Mouse (Mus musculus): ENCODE data around the gene Tle2. TPM values are rescaled to one million over a fixed set of nuclear protein-coding genes. Genes with fewer than 3 reads are reported as not detected.

The Tle2 gene
- polyA plus RNA-seq, 1 experiment from 2014 or later, result 29.7 TPM

DNA sequence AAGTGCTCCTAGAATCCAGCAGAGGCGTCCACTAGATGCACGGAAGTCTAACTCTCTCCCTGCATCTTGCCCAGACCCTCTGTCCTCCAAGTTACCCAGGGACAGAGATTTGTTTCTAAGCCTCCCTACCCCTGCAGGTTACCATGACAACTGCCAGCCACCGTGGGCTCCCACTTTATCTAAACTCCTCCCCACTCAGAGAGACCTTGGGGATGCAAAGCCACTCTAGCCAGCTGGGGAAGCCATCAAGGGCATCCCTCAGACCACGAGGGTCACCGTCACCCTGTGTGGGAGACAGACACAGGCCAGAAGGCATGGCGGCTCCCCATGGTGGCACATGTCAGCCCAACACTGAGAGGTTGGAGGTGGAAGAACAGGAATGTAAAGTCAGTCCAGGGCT lies 9.0 kb downstream of the Tle2 start:
- no peak for ATAC-seq (ENCODE audit: low FRiP score)
- Histone ChIP-seq H3K4me1 (replicated peaks; ENCODE audit: control insufficient read depth, insufficient read depth, low read length) (0 out of 2 replicates have a peak, but pooled peaks cover 7% of the 10 kb centered on the region), H3K27ac (no peak overlapping the region), H3K9ac (no peak overlapping the region), H3K9me3 (ENCODE audit: control insufficient read depth, low read length) (0 out of 2 replicates have a peak, but pooled peaks cover 7% of the 10 kb centered on the region), H3K4me2 (replicated peaks) (no peak overlapping the region), H3K4me3 (replicated peaks; ENCODE audit: low read length) (no peak overlapping the region), H3K27me3 (ENCODE audit: control insufficient read depth, insufficient read depth, low read length) (peaks cover 75% of the 10 kb centered on the region), H3K36me3 (replicated peaks; ENCODE audit: control insufficient read depth, insufficient read depth) (no peaks in the 10 kb centered on the region; the same call in 1 of the 2 replicates)
- no peak for DNase-seq (ENCODE audit: low spot score)
- WGBS, result 36% methylated on average over 6 of the region's 6 CpGs

DNA sequence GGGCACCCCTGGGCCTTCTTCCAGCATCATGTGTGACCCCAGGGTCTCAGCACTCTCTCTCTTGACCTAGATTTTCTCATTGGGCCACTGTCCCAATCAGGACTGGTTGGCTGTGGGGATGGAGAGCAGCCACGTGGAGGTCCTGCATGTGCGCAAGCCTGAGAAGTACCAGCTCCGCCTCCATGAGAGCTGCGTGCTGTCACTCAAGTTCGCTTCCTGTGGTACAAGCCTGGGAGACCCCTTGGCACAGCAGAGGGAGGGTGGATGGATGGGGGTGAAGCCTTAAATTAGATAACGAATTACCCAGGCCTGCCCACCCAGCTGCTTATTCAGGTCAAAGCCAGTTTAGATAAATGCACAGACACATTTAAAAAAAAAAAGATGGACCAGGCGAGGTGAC lies 14.4 kb downstream of the Tle2 start:
- ATAC-seq (ENCODE audit: low FRiP score) (no peak), DNase-seq (ENCODE audit: low spot score) (no peak)
- no peak overlapping the region for H3K27ac ChIP-seq
- 65% methylated on average over 7 of the region's 7 CpGs for WGBS
- no peak overlapping the region for H3K4me3 ChIP-seq (replicated peaks; ENCODE audit: low read length)
- H3K4me1 ChIP-seq (replicated peaks; ENCODE audit: control insufficient read depth, insufficient read depth, low read length), result no peaks in the 10 kb centered on the region
- peaks cover 74% of the 10 kb centered on the region for H3K27me3 ChIP-seq (ENCODE audit: control insufficient read depth, insufficient read depth, low read length)
- 0 out of 2 replicates have a peak, but pooled peaks cover 7% of the 10 kb centered on the region for H3K9me3 ChIP-seq (ENCODE audit: control insufficient read depth, low read length)
- no peaks in the 10 kb centered on the region; the same call in 1 of the 2 replicates for H3K36me3 ChIP-seq (replicated peaks; ENCODE audit: control insufficient read depth, insufficient read depth)
- no peak overlapping the region for H3K9ac ChIP-seq
- H3K4me2 ChIP-seq (replicated peaks), result no peak overlapping the region

DNA sequence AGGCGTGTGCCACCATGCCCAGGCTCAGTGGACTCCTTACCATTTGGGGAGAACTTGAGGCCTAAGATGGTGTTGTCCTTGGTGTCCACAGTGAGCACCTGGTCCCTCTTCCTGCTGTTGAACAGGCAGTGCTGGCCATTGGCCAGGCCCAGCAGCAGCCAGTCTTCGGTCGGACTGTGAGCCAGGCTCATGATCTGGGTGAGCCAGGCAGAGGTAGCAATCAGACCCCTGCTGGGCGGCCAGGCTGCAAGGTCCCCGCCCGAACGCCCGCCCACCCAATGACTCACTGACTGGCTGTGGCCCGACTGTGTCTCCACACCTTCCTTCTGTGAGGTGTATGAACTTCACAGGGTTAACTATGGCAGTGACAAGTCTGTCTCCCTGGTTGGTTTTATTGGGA lies 17.5 kb downstream of the Tle2 start:
- 62% methylated on average over 9 of the region's 9 CpGs for WGBS
- no peak overlapping the region for H3K9ac ChIP-seq
- peaks cover 74% of the 10 kb centered on the region for H3K27me3 ChIP-seq (ENCODE audit: control insufficient read depth, insufficient read depth, low read length)
- ATAC-seq (ENCODE audit: low FRiP score), result no peak
- H3K4me3 ChIP-seq (replicated peaks; ENCODE audit: low read length), result no peak overlapping the region
- peaks cover 16% of the 10 kb centered on the region for H3K4me1 ChIP-seq (replicated peaks; ENCODE audit: control insufficient read depth, insufficient read depth, low read length)
- DNase-seq (ENCODE audit: low spot score), result no peak
- H3K36me3 ChIP-seq (replicated peaks; ENCODE audit: control insufficient read depth, insufficient read depth), result no peaks in the 10 kb centered on the region; the same call in 1 of the 2 replicates
- no peak overlapping the region for H3K27ac ChIP-seq
- H3K4me2 ChIP-seq (replicated peaks), result no peak overlapping the region
- no peaks in the 10 kb centered on the region for H3K9me3 ChIP-seq (ENCODE audit: control insufficient read depth, low read length)

DNA sequence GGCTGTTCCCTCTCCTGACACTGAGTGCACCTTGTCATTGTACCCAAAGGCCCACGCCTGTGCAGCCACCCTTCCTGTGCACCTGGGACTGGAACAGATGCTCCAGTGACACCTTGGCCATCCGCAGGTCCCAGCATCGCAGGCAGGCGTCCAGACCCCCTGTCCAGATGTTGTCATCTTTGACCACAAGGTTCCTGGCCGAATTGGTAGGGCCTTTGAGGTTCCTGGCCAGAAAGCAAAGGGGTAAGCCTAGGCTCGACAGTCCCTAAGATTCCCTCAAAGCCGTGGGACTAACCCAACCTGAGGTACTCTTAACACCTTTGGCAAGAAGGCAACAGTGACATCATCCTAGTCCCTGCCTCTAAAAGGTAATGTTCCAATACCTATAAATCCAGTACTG lies 18.3 kb downstream of the Tle2 start:
- Histone ChIP-seq H3K9me3 (ENCODE audit: control insufficient read depth, low read length) (no peaks in the 10 kb centered on the region), H3K4me2 (replicated peaks) (no peak overlapping the region), H3K27ac (no peak overlapping the region), H3K4me1 (replicated peaks; ENCODE audit: control insufficient read depth, insufficient read depth, low read length) (peaks cover 24% of the 10 kb centered on the region), H3K9ac (no peak overlapping the region), H3K36me3 (replicated peaks; ENCODE audit: control insufficient read depth, insufficient read depth) (no peaks in the 10 kb centered on the region), H3K4me3 (replicated peaks; ENCODE audit: low read length) (no peak overlapping the region), H3K27me3 (ENCODE audit: control insufficient read depth, insufficient read depth, low read length) (peaks cover 66% of the 10 kb centered on the region)
- DNase-seq (ENCODE audit: low spot score) (no peak), ATAC-seq (ENCODE audit: low FRiP score) (no peak)
- WGBS, result 84% methylated on average over 7 of the region's 7 CpGs

DNA sequence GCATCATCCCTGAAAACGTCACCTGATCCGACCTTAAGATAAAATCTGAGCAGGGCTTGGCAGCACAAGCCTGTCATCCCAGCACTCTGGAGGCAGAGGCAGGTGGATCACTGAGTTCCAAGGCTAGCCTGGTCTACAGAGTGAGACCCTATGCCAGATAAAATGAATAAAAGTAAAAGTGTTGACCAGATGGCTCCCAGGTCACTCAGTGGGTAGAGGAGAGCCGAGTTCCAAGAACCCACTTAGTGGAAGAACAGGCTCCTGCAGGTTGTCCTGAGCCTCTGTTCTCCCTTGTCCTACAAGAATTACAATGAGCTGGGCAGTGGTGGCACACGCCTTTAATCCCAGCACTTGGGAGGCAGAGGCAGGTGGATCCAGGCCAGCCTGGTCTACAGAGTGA lies 18.9 kb downstream of the Tle2 start:
- no peaks in the 10 kb centered on the region for H3K36me3 ChIP-seq (replicated peaks; ENCODE audit: control insufficient read depth, insufficient read depth)
- no peak overlapping the region for H3K9ac ChIP-seq
- peaks cover 63% of the 10 kb centered on the region for H3K27me3 ChIP-seq (ENCODE audit: control insufficient read depth, insufficient read depth, low read length)
- no peak overlapping the region for H3K4me3 ChIP-seq (replicated peaks; ENCODE audit: low read length)
- DNase-seq (ENCODE audit: low spot score) (no peak), ATAC-seq (ENCODE audit: low FRiP score) (no peak)
- WGBS, result 76% methylated on average over 4 of the region's 4 CpGs
- no peak overlapping the region for H3K4me2 ChIP-seq (replicated peaks)
- H3K27ac ChIP-seq, result no peak overlapping the region
- H3K4me1 ChIP-seq (replicated peaks; ENCODE audit: control insufficient read depth, insufficient read depth, low read length), result peaks cover 26% of the 10 kb centered on the region
- no peaks in the 10 kb centered on the region for H3K9me3 ChIP-seq (ENCODE audit: control insufficient read depth, low read length)

DNA sequence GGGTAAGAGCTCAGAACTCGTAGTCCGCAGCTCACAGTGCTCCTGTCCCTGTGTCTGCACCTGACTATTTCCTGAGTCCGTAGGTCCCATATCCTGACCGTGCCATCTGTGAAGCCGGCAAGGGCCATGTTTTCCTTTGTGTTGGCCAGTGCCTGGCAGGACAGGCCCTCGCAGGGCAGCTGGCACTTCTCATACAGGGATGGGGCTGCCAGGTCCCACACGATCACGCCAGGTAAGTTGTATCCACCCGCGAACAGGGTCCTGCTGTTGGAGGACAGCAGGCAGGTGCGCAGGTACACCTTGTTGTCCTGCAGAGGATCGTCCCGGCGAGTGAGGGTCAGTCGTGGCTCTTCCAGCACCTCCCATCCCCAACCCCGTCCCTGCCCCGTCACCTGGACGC lies 19.6 kb downstream of the Tle2 start:
- no peak overlapping the region for H3K27ac ChIP-seq
- DNase-seq (ENCODE audit: low spot score) (no peak), ATAC-seq (ENCODE audit: low FRiP score) (no peak)
- no peak overlapping the region for H3K9ac ChIP-seq
- WGBS, result 82% methylated on average over 18 of the region's 18 CpGs
- H3K27me3 ChIP-seq (ENCODE audit: control insufficient read depth, insufficient read depth, low read length), result peaks cover 59% of the 10 kb centered on the region
- no peak overlapping the region for H3K4me2 ChIP-seq (replicated peaks)
- H3K4me1 ChIP-seq (replicated peaks; ENCODE audit: control insufficient read depth, insufficient read depth, low read length), result peaks cover 26% of the 10 kb centered on the region
- no peaks in the 10 kb centered on the region for H3K36me3 ChIP-seq (replicated peaks; ENCODE audit: control insufficient read depth, insufficient read depth)
- no peaks in the 10 kb centered on the region for H3K9me3 ChIP-seq (ENCODE audit: control insufficient read depth, low read length)
- no peak overlapping the region for H3K4me3 ChIP-seq (replicated peaks; ENCODE audit: low read length)

DNA sequence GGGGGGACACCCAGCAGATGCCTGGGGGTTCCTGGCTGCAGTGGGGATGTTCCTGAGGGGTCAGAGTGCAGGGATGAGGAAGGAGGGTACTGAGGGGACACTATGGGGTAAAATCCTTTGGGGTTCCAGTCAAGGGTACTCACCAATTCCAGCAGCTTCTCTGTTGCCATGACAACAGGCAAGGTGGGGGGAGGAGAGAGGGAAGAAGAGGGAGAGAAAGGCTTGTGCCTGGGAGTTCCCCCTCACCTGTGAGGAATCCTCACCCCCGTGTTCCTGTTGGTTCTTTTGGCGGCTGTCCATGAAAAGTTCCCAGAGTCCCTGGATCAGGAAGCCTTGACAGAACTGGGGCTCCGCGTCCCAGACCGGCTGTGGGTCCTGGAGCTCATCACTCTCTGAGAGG lies 21.2 kb downstream of the Tle2 start:
- Histone ChIP-seq H3K9me3 (ENCODE audit: control insufficient read depth, low read length) (no peaks in the 10 kb centered on the region), H3K4me1 (replicated peaks; ENCODE audit: control insufficient read depth, insufficient read depth, low read length) (peaks cover 27% of the 10 kb centered on the region), H3K4me2 (replicated peaks) (no peak overlapping the region), H3K4me3 (replicated peaks; ENCODE audit: low read length) (no peak overlapping the region), H3K27me3 (ENCODE audit: control insufficient read depth, insufficient read depth, low read length) (peaks cover 52% of the 10 kb centered on the region), H3K36me3 (replicated peaks; ENCODE audit: control insufficient read depth, insufficient read depth) (no peaks in the 10 kb centered on the region), H3K27ac (no peak overlapping the region), H3K9ac (no peak overlapping the region)
- ATAC-seq (ENCODE audit: low FRiP score) (no peak), DNase-seq (ENCODE audit: low spot score) (no peak)
- 38% methylated on average over 5 of the region's 5 CpGs for WGBS

DNA sequence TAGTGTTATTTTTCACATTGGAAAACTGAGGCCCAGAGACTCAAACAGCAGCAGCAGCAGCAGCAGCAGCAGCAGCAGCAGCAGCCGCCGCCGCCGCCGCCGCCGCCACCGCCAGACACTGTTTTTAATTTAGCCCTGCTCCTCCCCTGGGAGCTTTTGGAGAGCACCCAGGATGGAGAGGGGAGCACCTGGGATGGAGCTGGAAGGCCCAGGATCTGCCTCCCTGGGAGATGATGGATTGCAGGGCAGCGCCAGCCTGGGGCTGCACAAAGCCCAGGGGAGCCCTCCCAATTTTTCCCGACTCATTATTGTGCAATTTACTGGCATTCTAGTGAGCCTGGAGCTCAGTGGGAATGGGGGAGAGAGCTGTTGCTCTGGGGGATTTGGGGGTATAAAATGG lies 22.2 kb downstream of the Tle2 start:
- H3K9me3 ChIP-seq (ENCODE audit: control insufficient read depth, low read length), result no peaks in the 10 kb centered on the region
- peak overlapping the region; percentile 9; the same call in 1 of the 2 replicates for H3K9ac ChIP-seq
- H3K36me3 ChIP-seq (replicated peaks; ENCODE audit: control insufficient read depth, insufficient read depth), result no peaks in the 10 kb centered on the region
- H3K4me1 ChIP-seq (replicated peaks; ENCODE audit: control insufficient read depth, insufficient read depth, low read length), result peaks cover 30% of the 10 kb centered on the region
- ATAC-seq (ENCODE audit: low FRiP score) (no peak), DNase-seq (ENCODE audit: low spot score) (peak; percentile 52)
- no peak overlapping the region for H3K27ac ChIP-seq
- no peak overlapping the region for H3K4me3 ChIP-seq (replicated peaks; ENCODE audit: low read length)
- WGBS, result under 1% methylated on average over 10 of the region's 10 CpGs
- H3K27me3 ChIP-seq (ENCODE audit: control insufficient read depth, insufficient read depth, low read length), result peaks cover 47% of the 10 kb centered on the region
- peak overlapping the region; percentile 41 for H3K4me2 ChIP-seq (replicated peaks)

DNA sequence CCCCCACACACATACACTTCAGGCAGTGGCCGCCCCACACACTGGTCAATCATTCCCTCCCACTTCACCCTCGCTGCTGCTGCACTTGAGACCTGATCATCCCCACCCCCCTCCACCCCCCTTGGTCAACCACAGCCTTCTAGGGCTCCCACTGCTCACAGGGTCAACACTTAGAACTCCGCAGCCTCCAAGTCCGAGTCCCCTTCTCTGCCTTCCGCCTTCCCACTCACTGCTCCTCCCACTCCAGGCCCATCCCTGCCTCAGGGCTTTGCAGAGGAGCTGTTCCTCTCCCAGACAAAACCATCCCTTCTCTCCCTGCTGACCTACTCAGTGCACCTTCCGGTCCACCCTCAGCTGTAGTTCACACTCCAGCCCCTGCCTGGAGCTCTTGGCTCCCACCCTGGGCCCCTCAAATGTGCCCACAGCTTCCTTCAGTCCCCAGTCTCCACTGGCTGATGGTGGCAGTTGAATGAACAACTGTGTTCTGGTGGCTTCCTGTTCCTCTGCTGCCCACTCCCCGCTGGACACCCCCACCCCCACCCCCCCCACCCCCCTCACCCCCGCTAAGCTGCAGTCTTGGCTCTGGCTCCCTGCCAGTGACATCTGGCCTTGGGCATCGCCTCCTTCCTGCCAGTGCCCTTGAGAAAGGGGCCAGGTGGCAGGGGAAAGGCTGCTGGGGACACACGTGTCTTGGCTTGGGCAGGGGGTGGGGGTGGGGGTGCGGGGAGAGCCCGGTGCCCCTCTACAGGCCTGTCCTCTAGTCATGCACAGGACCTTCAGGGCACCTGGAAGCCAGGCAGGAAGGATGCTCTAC lies 23.0 kb downstream of the Tle2 start:
- DNase-seq (ENCODE audit: low spot score) (no peak), ATAC-seq (ENCODE audit: low FRiP score) (0 out of 2 replicates have a peak, but pooled peaks have one; percentile 5)
- peak overlapping the region; percentile 41 for H3K4me2 ChIP-seq (replicated peaks)
- no peaks in the 10 kb centered on the region for H3K36me3 ChIP-seq (replicated peaks; ENCODE audit: control insufficient read depth, insufficient read depth)
- no peaks in the 10 kb centered on the region for H3K9me3 ChIP-seq (ENCODE audit: control insufficient read depth, low read length)
- peaks cover 30% of the 10 kb centered on the region for H3K4me1 ChIP-seq (replicated peaks; ENCODE audit: control insufficient read depth, insufficient read depth, low read length)
- peaks cover 48% of the 10 kb centered on the region for H3K27me3 ChIP-seq (ENCODE audit: control insufficient read depth, insufficient read depth, low read length)
- H3K9ac ChIP-seq, result peak overlapping the region; percentile 9; the same call in 1 of the 2 replicates
- no peak overlapping the region for H3K4me3 ChIP-seq (replicated peaks; ENCODE audit: low read length)
- H3K27ac ChIP-seq, result peak overlapping the region; percentile 38; the same call in 1 of the 2 replicates
- WGBS, result 6% methylated on average over 12 of the region's 12 CpGs
